Mouse (Mus musculus) heart, postnatal 4 days (tissue): Measurements from ENCODE around the gene AW551984. TPM values are rescaled to one million over a fixed set of nuclear protein-coding genes. Genes with fewer than 3 reads are reported as not detected.

Source experiments
- total RNA-seq, 2 experiments: library from RNA; stranded (reverse); gene quantifications; 2 replicates each; pipeline ENCODE4 v1.2.3; 2021

The AW551984 gene
- total RNA-seq, 2 experiments from 2014 or later, result 7.8 to 8.0 TPM

Other genes starting within 250 kb of the AW551984 start
- gene Olfr951, start 217.0 kb downstream of the AW551984 start, total RNA-seq, result not detected
- not detected for gene Olfr952, start 177.3 kb downstream of the AW551984 start, total RNA-seq
- not detected for gene Olfr954, start 147.7 kb downstream of the AW551984 start, total RNA-seq
- gene Olfr955, start 132.5 kb downstream of the AW551984 start, total RNA-seq, result not detected
- not detected for gene Olfr44, start 110.4 kb downstream of the AW551984 start, total RNA-seq
- gene Olfr957, start 88.6 kb downstream of the AW551984 start, total RNA-seq, result not detected
- not detected for gene Olfr958, start 50.3 kb downstream of the AW551984 start, total RNA-seq
- not detected for gene Olfr959, start 28.8 kb downstream of the AW551984 start, total RNA-seq
- gene Olfr148, start 6.3 kb upstream of the AW551984 start, total RNA-seq, result not detected
- not detected for gene Olfr960, start 17.0 kb upstream of the AW551984 start, total RNA-seq
- not detected for gene Olfr961, start 40.7 kb upstream of the AW551984 start, total RNA-seq
- not detected for gene Olfr963, start 62.8 kb upstream of the AW551984 start, total RNA-seq
- not detected for gene Olfr149, start 102.7 kb upstream of the AW551984 start, total RNA-seq
- not detected for gene Olfr965, start 107.0 kb upstream of the AW551984 start, total RNA-seq
- not detected for gene Olfr150, start 126.6 kb upstream of the AW551984 start, total RNA-seq
- not detected for gene Olfr967, start 141.8 kb upstream of the AW551984 start, total RNA-seq
- gene Olfr968, start 178.8 kb upstream of the AW551984 start, total RNA-seq, result not detected
- not detected for gene Olfr969, start 186.5 kb upstream of the AW551984 start, total RNA-seq
- not detected for gene Olfr970, start 204.5 kb upstream of the AW551984 start, total RNA-seq
- not detected for gene Olfr971, start 232.5 kb upstream of the AW551984 start, total RNA-seq